Mouse (Mus musculus): ENCODE results near the gene Olfm3.

DNA sequence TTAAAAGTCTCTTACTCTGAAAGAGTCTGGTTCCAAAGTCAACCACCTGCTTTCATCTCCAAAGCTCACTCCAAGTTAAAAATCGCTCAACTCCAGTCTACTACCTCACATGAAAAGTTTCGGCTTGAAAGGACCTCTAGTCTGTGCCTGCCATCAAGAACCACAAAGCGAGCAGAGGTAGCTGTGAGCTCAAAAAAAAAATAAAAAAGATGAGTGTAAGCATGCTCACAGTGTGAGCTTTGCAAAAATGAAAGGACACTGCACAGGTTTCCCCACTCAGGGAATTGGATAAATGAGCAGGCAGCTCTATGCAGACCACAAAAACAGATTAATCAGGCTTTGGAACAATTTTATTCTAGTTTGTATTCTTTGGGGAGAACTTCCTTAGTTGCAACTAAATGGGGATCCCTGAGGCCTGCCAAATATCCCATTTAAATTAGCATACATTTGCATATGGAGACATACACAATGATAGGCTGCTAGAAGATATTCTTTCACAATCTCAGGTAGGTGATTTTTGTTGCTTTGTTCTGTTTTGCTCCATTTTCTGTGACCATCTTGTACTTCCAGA, 255.1 kb downstream of the Olfm3 start:
- TF ChIP-seq CTCF (IDR thresholded peaks at IDR 0.05; ENCODE audit: low read depth, low read length) (no peak), POLR2AphosphoS5 (IDR thresholded peaks at IDR 0.05; ENCODE audit: insufficient replicate concordance, low read depth, low read length) (no peak), TAL1 (conservative IDR thresholded peaks at IDR 0.05; ENCODE audit: low read depth, low read length) (no peak), GATA2 (IDR thresholded peaks at IDR 0.05; ENCODE audit: borderline replicate concordance, low read depth, low read length) (no peak), GATA1 (IDR thresholded peaks at IDR 0.05; ENCODE audit: borderline replicate concordance, low read length) (no peak)
